Mouse (Mus musculus): ENCODE results near the gene Oog1. TPM values are rescaled to one million over a fixed set of nuclear protein-coding genes. Genes with fewer than 3 reads are reported as not detected.
"Not testable (repeated sequence)": the region's sequence is repeated elsewhere in the genome, so short reads cannot be mapped to it uniquely, and the experiment has no call there.

Gene Oog1
- not detected in 2 replicates for polyA plus RNA-seq (2015; fragmentation: Nextera tagmentation; extraction: Ambion mirVana)

DNA sequence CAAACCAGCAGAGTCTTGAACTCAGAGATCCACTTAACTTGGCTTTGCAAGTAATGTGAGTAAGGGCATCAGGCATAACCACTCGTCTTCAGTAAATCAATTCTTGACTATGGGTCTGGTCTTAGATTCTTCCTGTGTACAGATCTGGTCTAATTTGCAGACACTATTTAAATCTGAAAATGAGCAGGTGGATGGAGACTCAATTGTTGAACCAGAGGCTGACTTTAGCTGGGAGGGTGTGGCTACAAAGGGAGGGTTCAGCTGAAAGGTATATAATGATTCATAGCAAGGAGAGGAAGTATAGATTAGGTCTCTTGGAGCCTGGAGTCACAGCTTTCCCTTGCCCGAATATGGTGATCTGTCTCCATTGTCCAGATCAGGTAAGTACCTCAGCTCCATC lies at the start of gene Oog1:
Gene Oog1 (plus strand): TSS at position 301 of the 400 bp plus-strand sequence.
- H3K4me1 ChIP-seq (replicated peaks); H3K4me3 ChIP-seq; H3K27ac ChIP-seq (replicated peaks); ATAC-seq (ENCODE audit: low read depth); H3K4me2 ChIP-seq; H3K9me3 ChIP-seq; H3K27me3 ChIP-seq; H3K36me3 ChIP-seq; H3K9ac ChIP-seq: not testable (repeated sequence)
- WGBS: 78% methylated on average over 1 of the region's 2 CpGs

DNA sequence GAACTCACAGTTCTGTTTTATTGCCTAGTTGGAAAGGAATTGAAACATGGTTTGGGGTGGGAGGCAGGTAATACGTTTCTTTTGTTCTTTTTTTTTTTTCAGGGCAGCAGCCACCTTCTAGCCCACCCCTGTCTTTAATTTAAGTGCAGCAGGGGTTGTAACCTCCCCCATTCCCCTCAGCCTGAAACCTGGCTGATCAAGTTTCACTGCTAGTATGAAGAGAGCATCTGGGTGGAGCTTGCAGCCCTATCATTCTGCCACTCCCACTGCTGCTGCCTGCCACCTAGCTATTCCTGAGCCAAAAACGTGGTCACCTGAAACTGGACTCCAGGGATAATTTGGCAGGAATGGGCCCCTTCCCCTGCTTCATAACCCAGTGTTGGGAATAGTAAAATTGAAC lies 1.1 kb upstream of the Oog1 start:
- not testable (repeated sequence) for ATAC-seq (ENCODE audit: low read depth); H3K4me3 ChIP-seq

DNA sequence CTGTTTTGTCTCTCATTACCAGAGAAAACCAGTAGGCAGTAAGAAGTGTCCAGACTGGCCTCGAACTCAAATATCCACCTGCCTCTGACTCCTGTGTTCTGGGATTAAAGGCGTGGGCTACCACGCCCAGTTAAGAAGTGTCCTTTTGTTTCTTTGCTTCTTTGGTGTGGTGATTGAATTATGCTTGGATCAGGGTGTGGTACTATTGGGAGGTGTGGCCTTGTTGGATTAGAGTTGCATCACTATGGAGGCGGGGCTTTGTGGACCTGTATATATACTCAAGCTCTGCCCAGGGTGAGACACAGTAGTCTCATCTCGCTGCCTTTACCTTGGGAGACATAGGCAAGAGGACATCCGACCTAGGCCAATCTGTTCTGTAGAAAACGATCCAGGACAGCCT lies 16.1 kb downstream of the Oog1 start, which contains the start of gene Gm4027:
Gene Gm4027 (plus strand): TSS at position 301 of the 400 bp plus-strand sequence.
- H3K4me1 ChIP-seq (replicated peaks); H3K4me3 ChIP-seq; H3K27me3 ChIP-seq; H3K9me3 ChIP-seq; H3K36me3 ChIP-seq; H3K27ac ChIP-seq (replicated peaks); H3K4me2 ChIP-seq; ATAC-seq (ENCODE audit: low read depth); H3K9ac ChIP-seq: not testable (repeated sequence)
- WGBS: 95% methylated on average over 7 of the region's 7 CpGs

More for the DNA sequence above, 1.1 kb upstream of the Oog1 start:
- not testable (repeated sequence) for H3K36me3 ChIP-seq; H3K4me1 ChIP-seq (replicated peaks); H3K27me3 ChIP-seq; H3K27ac ChIP-seq (replicated peaks); H3K9me3 ChIP-seq; H3K4me2 ChIP-seq; H3K9ac ChIP-seq
- WGBS: 2% methylated on average over 2 of the region's 2 CpGs

DNA sequence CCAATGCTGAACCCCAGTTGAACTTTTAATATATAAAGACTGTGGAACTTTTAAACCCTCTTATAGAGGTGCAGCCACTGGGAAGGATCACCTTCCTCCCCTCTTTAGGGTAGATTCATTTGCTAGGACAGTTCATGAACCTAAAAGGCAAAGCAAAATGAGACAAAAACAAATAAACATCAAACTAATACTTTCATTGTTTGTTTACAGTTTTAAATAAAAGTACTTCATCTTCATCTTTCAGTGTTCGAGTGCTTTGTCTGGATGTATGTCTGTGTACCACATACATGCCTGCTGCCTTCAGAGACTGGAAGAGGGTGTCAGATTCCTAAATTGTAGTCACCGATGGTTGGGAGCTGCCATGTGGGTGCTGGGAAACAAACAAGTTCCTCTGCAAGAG lies 42.0 kb downstream of the Oog1 start, which contains the start of gene Gm16381:
Gene Gm16381 (minus strand): TSS at position 101 of the 400 bp plus-strand sequence.
- not testable (repeated sequence) for H3K4me2 ChIP-seq; H3K9ac ChIP-seq; H3K4me3 ChIP-seq; H3K36me3 ChIP-seq; ATAC-seq (ENCODE audit: low read depth); H3K9me3 ChIP-seq; H3K27ac ChIP-seq (replicated peaks); H3K4me1 ChIP-seq (replicated peaks); H3K27me3 ChIP-seq
- 85% methylated on average over 2 of the region's 2 CpGs for WGBS

DNA sequence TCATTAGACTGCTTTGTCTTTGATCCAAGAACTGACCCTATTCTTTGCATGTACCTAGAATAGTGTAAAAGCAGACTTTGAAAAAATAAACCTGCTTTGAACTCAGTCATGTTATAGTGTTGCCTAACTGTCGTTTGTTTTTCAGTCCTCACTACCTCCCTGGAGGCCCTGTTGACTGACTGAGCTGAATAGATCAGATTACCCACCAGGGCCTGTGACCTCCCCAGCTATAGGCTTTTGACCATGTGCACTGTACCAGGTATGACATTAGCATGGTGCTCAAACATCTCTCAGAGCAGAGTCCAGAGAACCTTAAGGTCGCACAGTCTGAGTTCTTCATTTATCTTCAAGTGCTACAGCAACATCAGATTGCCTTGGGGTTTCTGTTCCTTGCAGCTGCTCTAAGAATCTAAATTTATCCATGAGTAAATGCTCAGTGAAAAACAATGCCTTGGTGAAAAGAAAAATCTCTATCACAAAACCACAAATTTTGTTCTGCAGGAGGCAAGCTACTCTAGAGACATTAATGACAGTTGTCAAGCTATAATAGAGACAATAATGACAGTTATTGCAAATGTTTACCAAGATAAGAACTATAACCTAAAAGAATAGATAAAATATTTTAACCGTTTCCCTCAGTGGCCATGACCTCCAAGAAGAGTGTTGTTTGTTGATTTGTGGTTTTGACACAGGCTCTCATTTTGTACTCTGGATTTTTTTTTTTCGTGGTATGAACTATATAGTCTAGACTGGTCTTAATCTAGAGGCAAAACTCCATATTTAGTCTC lies 50.6 kb downstream of the Oog1 start:
- H3K27ac ChIP-seq (replicated peaks); H3K36me3 ChIP-seq; H3K9me3 ChIP-seq; H3K4me1 ChIP-seq (replicated peaks); H3K27me3 ChIP-seq; H3K4me3 ChIP-seq; H3K9ac ChIP-seq; H3K4me2 ChIP-seq; ATAC-seq (ENCODE audit: low read depth): not testable (repeated sequence)
- WGBS: 68% methylated on average over 2 of the region's 4 CpGs

Other genes starting within 250 kb of the Oog1 start
- gene Sptlc2, start 214.3 kb upstream of the Oog1 start, polyA plus RNA-seq (2015; fragmentation: Nextera tagmentation; extraction: Ambion mirVana): 63.9 and 65.1 TPM in 2 replicates
- 293 and 311 TPM in 2 replicates for gene Slirp, start 158.8 kb upstream of the Oog1 start, polyA plus RNA-seq (2015; fragmentation: Nextera tagmentation; extraction: Ambion mirVana)
- 41.7 and 43.9 TPM in 2 replicates for gene Alkbh1, start 158.7 kb upstream of the Oog1 start, polyA plus RNA-seq (2015; fragmentation: Nextera tagmentation; extraction: Ambion mirVana)
- 122 and 124 TPM in 2 replicates for gene Snw1, start 130.4 kb upstream of the Oog1 start, polyA plus RNA-seq (2015; fragmentation: Nextera tagmentation; extraction: Ambion mirVana)
- gene Gm5788, start 108.0 kb upstream of the Oog1 start, polyA plus RNA-seq (2015; fragmentation: Nextera tagmentation; extraction: Ambion mirVana): not detected in 2 replicates
- not detected in 2 replicates for gene Gm8300, start 88.4 kb upstream of the Oog1 start, polyA plus RNA-seq (2015; fragmentation: Nextera tagmentation; extraction: Ambion mirVana)
- not detected in 2 replicates for gene Gm4027, start 16.2 kb downstream of the Oog1 start, polyA plus RNA-seq (2015; fragmentation: Nextera tagmentation; extraction: Ambion mirVana)
- not detected in 2 replicates for gene Gm16381, start 41.9 kb downstream of the Oog1 start, polyA plus RNA-seq (2015; fragmentation: Nextera tagmentation; extraction: Ambion mirVana)
- gene Gm21319, start 173.1 kb downstream of the Oog1 start, polyA plus RNA-seq (2015; fragmentation: Nextera tagmentation; extraction: Ambion mirVana): not detected in 2 replicates
- gene Gm21936, start 192.8 kb downstream of the Oog1 start, polyA plus RNA-seq (2015; fragmentation: Nextera tagmentation; extraction: Ambion mirVana): not detected in 2 replicates
- not detected in 2 replicates for gene BB287469, start 213.9 kb downstream of the Oog1 start, polyA plus RNA-seq (2015; fragmentation: Nextera tagmentation; extraction: Ambion mirVana)
- not detected in 2 replicates for gene Gm2001, start 239.7 kb downstream of the Oog1 start, polyA plus RNA-seq (2015; fragmentation: Nextera tagmentation; extraction: Ambion mirVana)

Data from neural tube, embryonic 13.5 days (tissue).